Mouse (Mus musculus) layer of hippocampus, postnatal 14 days (tissue): ENCODE data around the gene H1foo. TPM values are rescaled to one million over a fixed set of nuclear protein-coding genes. Genes with fewer than 3 reads are reported as not detected.
A peak's percentile ranks its signal among the peaks of the same experiment; 100 is the strongest.

Experiments
- DNase-seq, 2 experiments: peaks; one replicate each; pipeline ENCODE4 v3.0.0; 2021 to 2022; ENCODE audit warnings: low spot score in 2 of 2, mixed read lengths in 1 of 2
- total RNA-seq, 2 experiments: library from RNA; stranded (reverse); gene quantifications; 2 replicates each; pipeline ENCODE4 v1.2.3; 2021

Gene H1foo
- total RNA-seq, 2 experiments from 2014 or later = not detected

GRCm38 (mm10) chr6:115984580-115984979 is 39.8 kb downstream of the H1foo start:
- no peak for DNase-seq

GRCm38 (mm10) chr6:115985622-115986021 is 40.9 kb downstream of the H1foo start:
- DNase-seq = no peak

GRCm38 (mm10) chr6:115986472-115987095 is 41.8 kb downstream of the H1foo start:
- DNase-seq = no peak

GRCm38 (mm10) chr6:115987096-115987747 is 42.5 kb downstream of the H1foo start:
- DNase-seq = no peak

- no peak for DNase-seq
Measured at GRCm38 (mm10) chr6:115989032-115989431, 44.3 kb downstream of the H1foo start.

GRCm38 (mm10) chr6:115989607-115990006 is 44.9 kb downstream of the H1foo start:
- no peak for DNase-seq

GRCm38 (mm10) chr6:115990056-115990455 is 45.3 kb downstream of the H1foo start:
- no peak for DNase-seq

GRCm38 (mm10) chr6:115990479-115990878 is 45.7 kb downstream of the H1foo start:
- no peak for DNase-seq

- no peak for DNase-seq
Measured at GRCm38 (mm10) chr6:115991108-115991880, 46.6 kb downstream of the H1foo start.

GRCm38 (mm10) chr6:115991881-115992620 is 47.3 kb downstream of the H1foo start:
- DNase-seq = no peak

- DNase-seq = no peak
Measured at GRCm38 (mm10) chr6:115992981-115993380, 48.2 kb downstream of the H1foo start.

- no peak for DNase-seq
Measured at GRCm38 (mm10) chr6:115993463-115994145, 48.9 kb downstream of the H1foo start.

- DNase-seq = no peak
Measured at GRCm38 (mm10) chr6:115994146-115994876, 49.6 kb downstream of the H1foo start.

- peak; percentile 77 to 78 for DNase-seq
Measured at GRCm38 (mm10) chr6:115994877-115995520, 50.3 kb downstream of the H1foo start, which contains the start of gene Plxnd1. Plxnd1 (minus strand) TSS chr6:115995005.

- no peak for DNase-seq
Measured at GRCm38 (mm10) chr6:115995531-115995941, 50.8 kb downstream of the H1foo start.

- no peak for DNase-seq
Measured at GRCm38 (mm10) chr6:115996171-115996851, 51.6 kb downstream of the H1foo start.

GRCm38 (mm10) chr6:115997726-115998311 is 53.1 kb downstream of the H1foo start:
- DNase-seq = no peak

GRCm38 (mm10) chr6:115998758-115999157 is 54.0 kb downstream of the H1foo start:
- DNase-seq = no peak

GRCm38 (mm10) chr6:115999227-115999626 is 54.5 kb downstream of the H1foo start:
- no peak for DNase-seq
